Mouse (Mus musculus): ENCODE measurements around the gene Negr1.
"Not testable (repeated sequence)": the region's sequence is repeated elsewhere in the genome, so short reads cannot be mapped to it uniquely, and the experiment has no call there.

Negr1 gene

DNA sequence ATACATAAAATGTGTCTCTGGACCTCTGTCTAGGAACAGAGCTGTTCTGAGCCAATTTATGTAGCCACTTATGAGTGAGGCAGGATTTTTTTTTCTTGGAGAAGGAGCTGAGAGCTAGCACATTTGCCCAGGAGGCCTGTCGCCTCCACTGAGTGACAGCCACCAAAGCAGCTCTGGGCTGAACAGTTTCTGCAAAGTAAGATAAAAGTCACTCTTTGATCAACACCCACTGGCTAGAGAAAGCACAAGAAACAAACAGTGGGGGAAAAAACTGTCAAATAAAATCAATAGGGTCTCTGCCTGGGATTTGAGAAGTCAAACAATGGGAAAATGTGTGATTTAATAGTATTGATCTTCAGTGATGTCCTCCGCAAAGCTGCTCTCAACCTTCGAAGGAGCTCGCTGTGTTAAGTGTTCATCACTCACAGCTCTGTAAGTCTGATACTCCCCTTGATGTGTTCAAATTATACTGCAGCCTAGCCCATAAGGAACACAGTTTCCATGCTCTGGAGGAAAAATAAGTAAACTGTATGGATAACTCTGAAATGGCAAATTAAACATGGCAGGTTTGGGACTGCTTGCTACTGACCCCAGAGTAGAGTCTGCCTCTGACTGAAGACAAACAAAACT, 470.0 kb downstream of the Negr1 start:
- DNase-seq = no peak

DNA sequence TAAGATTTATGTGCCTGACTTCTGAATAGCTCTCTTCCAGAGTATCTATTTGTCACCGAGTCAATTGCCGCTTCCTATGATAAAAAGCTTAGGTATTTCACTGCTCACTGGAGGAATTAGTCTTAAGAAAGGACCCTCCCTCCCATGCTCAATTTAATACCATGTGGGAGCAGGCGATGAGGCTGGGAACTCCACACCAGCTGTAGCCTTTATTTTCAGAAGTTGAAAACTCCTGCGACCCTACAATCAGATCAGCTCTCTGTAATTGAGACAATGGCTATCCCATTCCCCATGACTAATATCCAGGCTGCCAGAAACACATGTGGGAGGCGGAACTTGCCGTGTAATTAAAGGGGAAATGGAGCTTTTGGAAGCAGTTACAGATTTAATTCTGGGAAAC, 474.4 kb downstream of the Negr1 start:
- DNase-seq = no peak

DNA sequence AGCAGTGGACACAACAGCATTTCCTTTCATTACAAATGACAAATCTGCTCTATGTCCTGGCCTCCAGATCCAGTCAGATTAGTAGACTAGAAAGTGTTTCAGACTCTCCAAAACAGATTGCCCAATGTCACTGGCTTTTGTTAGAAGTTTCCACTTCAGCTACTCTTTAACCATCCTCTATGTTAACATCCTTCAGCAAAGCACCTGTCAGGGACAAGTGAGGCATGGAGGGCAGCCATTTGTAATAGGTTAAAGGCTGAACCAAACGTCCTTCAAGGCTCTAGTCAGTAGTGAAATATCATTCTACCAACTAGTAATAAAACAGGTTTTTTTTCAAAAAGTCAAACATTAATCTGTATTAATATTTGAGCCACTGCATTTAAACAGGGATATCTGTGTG, 475.0 kb downstream of the Negr1 start:
- no peak for DNase-seq

DNA sequence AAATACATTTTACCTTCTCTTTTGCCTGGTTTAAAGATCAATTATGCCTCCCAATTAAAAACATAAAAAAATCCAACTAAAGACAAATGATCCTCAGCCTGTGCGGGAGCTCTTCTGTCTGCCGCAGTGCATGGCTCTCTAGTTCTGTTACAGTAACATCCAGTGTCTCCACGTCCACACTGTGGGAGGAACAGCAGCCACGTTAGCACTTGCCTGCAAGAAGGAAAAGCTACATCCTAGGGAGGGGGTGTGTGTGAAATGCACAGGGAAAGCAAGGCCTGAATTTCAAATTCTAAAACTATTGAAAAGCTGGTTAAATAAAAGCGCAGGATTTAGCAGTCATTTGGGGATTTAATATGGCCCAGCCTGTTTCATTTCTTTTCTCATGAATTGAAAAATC, 479.0 kb downstream of the Negr1 start:
- DNase-seq = no peak

DNA sequence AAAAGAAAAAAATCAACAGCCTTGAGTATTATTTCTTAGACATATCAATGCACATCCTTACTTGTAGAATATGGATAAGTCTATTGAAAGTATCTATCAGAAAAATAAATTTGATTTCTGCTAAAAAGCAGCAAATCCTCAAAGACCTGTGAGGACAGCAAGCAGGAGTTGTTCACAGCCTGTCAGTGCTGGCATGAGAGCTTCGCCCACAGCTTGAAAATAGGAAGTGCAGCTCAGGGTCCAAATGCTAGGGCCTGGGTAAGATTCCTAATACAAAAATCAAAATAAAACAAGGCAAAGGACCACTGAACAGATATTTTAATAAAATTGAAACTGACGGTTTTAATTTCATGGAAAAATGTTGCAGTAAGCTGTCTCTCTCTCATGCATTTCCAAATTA, 483.0 kb downstream of the Negr1 start:
- no peak for DNase-seq

DNA sequence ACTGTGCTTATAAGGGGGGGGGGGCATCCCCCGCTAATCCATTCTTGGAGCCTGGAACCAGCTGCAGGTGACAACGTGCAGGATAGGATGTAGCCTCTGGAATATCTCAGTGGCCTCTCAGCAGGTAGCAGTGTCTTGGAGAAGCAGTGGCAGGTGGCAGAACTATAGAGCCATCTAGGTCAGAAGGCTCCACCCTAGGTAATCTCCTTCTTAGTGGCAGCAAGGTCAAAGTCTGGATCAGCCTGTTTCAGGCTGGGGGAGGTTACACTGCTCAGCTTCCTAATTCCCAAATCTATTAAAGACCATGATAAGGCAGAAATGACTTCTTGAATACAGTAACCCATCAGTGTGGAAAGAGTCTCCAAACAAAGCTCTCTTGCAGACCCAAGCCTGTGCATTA, 502.8 kb downstream of the Negr1 start:
- DNase-seq = not testable (repeated sequence)

DNA sequence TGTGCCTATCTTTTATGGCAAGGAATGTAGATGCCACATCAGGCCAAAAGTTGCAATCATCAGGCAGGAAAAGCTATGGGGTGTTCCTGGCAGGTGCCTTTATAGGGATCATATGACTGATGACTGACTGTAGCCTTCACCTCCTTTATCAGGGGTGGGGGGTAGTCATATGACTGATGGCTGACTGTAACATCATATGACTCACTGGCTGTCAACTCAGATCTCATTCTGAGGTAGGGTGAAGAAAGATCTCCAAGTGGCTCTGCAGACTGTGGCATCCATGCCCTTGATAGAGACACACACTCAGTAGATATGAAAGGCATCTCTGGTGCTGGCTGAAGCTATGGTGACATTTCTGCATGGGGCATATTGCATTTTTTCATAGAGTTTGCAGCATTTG, 504.7 kb downstream of the Negr1 start:
- DNase-seq = no peak

DNA sequence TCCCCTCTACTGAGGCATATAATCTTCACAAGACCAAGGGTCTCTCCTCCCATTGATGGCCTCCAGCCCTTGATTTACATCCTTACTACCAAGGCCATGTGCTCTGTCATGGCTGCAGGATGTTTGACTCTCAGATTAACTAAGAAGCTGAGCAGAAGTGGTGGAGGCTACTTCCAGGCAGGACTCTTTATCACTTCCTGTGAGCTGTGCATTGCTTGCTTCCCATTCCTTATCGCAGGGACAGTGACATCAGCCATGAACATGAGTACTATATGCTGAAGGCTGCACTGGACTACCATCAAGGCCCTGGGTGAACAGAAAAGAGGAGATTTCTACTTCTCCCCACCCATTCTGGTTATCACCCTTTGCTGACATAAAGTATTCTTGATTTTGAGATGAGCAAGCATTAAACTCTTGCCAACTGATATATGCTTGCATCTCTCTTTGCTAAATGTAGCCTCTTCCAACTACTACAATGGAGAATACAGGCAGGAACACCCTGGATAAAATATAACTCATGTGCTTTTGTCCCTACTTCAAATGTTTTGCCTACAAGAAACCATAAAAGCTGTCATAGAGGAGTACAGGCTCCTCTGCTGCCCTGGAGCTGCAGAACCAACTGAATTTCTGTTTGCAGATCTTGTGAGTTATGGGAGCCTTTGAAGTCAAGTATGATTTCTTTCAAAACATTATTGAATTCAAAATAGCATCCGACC, 517.8 kb downstream of the Negr1 start:
- DNase-seq = no peak

DNA sequence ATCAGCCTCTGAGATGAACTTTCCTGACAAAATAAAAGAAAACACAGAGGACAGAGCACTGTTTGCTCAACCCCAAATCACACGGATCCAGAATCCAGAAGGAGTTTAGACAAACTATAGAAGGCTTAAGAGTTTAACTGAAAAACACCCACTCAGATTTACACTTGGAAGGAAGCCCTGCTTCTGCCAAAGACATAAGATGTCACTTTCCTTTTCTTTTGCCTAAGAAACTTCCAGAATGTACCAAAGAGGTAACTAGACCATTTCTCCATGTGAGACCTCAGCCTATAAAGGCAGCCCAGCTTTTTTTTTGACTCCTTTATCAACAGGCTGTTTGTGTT, 518.3 kb downstream of the Negr1 start:
- no peak for DNase-seq

DNA sequence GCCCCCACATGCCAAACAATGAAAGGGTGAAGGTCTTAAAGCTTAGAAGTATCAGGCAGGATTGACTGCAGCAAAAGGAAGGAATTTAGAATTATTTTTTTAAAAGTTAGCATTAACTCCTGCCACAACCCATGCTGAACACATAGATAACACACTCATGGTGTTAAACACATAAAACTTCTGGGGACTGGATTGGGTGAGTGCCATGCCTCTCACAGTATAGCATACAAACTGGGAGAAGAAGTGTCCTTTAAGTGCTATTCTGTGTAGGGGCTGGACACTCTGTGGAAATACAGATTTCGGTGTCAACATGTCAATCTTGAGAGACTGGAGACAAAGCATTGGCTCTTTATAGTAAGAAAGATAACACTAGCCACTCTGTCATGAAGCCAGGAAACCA, 519.0 kb downstream of the Negr1 start:
- DNase-seq = no peak

DNA sequence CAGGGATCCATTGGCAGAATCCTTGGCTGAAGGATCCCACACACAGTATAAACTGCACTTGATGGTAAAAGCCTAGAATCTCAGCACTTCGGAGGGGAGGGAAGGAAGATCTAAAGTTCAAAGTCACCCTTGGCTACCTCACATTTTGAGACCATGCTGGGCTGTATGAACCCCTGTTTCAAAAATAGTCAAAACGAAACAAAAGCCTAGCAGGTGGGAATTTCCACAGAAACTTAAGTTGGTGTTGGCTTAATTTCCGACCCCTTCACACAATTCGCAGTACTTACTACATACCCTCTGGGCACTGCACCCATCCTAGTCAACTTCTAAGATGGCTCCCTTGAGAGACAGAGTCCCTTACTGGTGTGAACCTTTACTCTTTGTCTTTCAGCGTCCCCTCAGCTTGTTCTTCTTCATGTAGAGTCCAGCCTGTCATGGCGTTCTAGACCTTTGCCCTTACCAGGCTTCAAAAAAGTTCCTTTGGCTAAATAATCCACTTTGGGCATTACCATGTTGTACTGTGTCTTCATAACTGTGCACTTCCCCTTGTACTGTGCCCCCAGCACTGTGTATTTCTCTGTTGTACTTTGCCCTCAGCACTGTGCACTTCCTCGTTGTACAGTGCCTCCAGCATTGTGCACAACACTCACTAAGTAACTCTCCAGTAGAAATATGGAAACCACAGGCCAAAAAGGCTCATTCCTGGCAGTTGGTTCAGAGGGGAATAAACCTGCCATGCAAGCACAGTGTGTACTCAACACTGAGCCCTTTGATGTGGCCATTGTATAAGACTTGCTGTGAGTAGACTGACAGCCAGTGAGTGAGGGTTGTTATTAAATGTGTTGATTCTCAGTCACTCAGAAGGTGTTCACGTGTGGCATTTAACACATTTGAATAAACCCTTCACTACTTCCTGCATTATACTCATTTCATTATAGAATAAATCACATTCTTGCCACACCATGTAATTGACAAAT, 521.5 kb downstream of the Negr1 start:
- no peak for DNase-seq

DNA sequence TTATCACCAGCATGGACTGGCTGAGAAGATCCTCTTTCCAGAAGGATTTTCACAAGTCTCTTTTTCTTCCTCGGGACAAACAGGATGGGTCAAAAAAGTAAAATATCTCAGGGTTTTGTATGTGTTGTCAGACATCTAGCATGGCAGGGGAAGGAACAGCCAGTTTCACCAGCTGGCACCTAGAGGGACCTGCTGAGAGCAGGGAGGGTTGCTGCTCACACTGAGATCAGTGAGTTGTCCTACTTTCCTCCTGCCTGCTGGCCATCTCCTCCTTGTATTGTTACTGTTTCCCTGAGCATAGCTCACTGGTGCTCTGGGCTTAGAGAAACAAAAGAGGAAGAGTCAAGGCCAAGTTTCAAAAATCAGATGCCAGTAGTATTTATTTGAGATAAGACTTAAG, 523.6 kb downstream of the Negr1 start:
- no peak for DNase-seq

DNA sequence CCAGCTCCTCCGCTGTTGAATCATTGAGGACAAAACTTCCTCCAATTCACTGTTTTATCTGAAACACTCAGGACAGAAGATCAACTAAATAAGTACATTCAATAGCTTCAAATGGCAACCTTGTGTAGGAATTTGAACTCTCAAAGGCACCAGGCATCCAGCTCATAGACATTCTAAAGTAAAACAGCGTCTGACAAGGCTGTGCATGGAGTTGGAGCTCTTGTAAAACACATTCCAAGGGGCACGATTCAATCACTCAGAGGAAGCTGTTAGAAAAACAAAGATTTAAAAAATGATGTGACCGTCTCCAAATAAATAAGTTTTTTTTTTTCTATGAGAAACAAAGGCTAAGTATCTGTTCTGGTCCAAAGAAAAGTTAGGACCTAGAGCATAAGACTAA, 528.5 kb downstream of the Negr1 start:
- no peak for DNase-seq

DNA sequence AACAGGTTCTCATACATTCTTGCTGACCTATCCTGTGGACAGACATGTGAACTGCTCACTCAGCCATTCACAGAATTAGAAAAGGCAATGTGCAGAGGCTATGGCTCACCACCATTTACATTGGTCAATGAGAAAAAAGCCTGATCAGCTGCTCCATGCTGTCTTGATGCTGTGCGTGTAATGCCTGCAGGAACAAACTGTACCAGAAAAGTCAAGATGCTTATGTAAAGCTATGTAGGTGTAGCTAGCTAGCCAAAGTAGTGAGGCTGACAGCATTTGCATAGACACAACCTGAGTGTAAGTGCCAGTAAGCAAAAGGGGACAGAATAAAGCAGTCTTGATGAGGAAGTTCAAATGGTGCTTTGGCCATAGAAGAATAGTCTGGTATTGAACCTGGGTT, 534.7 kb downstream of the Negr1 start:
- no peak for DNase-seq

DNA sequence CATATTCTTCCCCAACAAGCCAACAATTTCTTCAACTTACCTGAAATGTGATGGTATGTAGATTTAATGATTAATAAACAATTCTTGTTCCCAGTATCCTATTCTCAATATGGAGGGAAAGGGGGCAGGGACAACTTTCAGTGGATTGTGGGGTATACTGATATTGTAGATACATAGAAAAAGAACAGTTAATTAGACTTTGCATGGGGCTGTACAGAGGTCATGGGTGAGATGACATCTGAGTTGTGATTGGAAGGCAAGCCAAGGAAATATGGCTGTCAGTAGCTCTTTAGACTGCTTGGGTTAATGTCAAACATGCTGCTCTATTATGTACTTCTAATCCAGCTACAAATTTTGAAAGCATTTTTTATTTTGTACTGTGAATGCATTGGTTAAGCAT, 535.9 kb downstream of the Negr1 start:
- no peak for DNase-seq

DNA sequence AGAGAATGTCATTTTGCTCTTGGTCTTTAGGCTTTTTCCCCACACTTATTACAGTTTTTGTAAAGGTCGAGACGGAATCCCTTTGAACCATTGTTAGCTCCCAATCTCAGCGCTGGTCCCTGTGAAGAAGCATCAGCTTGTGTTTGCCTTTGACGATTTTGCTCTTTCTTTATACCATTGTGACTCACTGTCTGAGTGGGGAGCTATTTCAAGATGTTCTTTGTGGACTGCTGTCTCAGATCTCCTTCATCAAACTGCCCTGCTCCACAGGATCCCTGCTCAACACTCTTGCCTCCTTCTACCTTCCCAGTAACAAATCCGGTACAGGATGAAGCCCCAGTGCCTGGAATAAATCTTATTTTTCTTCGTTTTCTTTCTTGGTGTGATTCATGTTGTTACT, 536.8 kb downstream of the Negr1 start:
- no peak for DNase-seq

DNA sequence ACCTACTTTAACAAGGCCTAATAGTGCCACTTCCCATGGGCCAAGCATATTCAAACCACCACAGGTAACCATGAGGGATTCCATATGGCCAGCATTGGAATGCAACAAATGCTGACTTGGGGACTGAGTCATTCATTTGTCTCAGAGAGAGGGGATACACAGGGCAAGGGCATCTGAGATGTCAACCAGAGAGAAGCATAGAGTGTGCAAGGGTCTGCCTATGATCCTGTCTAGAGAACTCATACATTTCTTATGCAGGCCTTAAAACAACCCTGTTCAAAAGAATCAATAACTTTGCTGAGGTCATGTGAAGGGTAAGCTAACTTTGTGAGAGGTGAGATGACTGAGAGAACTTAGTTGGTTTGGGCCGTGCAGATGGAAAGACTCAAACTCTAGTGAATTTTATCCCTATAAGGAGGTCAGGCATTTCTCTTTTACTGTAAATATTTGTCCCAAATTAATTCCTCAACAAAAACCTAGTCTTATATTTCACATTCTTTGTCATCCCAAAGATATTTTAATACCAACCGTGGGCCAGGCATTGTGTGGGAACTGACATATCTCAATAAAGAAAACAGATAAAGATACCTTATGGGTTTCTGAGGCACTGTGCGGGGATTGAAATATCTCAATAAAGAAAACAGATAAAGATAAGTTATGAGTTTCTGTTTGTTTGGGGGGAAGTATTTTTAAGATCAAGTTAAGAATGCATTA, 543.4 kb downstream of the Negr1 start:
- no peak for DNase-seq

DNA sequence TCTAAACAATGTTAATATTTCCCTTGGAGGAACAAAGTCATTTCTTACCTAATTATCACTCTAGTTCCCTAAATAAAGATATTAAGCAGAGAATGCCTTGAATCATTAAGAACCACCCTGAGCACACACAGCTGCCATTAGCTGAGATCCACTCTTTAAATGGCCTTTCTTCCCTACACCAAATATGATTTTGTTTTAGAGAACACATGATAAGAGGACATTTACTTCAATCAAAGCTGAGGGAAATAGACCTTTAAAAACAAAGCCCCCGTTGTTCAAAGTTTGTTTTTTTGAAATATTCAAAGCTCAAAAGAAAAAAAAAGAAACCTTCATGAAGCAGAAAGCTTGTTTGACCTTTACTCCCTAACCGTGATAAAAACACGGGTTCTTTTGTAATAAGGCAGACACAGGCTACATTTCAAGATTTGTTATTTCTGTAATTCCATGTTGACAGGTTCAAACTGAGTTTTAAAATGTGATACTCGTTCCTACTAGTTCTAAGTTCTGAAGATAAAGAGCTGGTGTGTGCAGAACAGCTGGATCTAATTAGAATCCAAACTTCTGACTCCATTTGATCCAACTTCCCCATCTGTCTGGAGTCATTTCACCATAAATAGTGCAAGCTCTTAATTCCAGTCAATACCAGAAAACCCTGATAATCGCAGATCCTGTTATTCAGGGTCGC, 544.1 kb downstream of the Negr1 start:
- DNase-seq = no peak

DNA sequence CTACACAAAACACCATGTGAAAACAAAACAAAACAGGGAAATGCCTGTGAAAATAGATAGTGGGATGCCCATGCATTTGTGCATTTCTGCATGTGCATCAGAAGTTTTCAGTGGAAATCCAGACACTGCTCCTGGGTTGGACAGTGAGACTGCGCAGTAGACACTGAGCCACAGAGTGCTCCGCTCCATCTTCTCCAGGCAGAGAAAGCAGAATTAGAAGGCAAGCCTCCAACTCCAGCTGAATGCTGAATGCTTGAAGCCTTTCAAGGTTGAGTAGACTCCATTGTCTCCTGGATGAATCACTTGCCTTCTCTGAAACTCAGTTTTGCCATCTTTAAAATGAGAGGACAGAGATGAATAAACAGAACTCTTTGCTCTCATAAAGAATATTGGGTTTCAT, 546.6 kb downstream of the Negr1 start:
- no peak for DNase-seq

DNA sequence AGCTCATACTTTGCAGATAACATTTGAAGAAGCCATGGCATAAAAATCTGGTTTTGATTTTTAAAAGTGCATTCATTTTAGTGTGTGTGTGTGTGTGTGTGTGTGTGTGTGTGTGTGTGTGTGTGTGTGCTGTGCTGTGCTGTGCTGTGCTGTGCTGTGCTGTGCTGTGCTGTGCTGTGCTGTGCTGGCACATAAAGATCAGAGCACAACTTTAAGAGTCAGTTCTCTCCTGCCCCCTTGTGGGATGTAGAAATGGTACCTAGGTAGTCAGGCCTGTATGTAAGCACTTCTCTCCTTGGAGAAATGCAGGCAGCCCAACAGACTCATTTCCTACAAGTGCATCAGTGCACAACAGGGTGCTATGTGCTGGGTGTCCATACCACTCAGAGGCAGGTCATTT, 547.7 kb downstream of the Negr1 start:
- DNase-seq = peak; percentile 73

DNA sequence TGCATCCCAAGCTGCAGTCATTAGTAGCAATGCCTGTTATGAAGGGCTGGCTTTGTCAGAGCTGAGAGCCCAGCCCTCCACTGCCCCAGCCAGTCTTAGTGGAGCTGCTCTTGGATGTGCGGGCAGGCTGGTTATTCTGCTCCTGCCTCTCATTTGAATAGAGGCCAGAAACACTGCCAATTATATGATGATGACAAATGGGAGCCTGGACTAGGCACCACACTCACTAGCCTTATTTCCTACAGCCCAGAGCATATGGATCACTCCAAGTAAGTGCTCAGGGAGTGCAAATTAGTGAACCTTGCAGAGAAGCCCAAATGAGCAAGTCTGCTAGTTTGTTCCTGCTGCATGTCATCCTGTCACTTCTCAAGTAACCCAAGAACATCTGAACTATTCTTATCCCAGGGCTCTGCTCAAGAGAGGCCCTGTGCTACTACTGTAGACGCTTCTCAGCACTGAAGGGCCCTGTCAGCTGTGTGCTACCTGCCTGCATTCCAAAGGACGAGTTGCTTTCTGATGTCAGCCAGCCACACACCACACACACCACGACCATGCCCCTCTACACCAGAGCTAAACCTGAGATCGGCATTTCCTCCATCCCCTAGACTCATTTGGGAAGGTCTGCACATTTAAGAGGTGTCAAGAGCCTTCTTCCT, 553.6 kb downstream of the Negr1 start:
- no peak for DNase-seq

DNA sequence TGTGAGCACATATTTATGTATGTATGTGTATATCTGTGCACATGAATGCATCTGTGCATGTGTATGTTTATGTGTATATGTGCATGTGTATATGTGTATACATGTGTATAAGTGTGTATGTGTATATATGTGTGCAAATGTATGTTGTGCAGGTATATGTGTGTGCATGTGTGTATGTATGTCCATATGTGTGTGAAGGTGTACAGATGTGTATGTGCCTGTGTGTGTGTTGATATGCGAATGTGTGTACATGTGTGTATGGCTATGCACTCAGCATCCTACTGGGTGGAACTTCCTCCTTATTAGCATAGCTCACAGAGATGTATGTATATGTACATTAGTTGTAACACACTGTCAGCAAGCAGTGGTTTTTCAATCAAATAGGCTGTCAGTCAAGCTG, 554.4 kb downstream of the Negr1 start:
- no peak for DNase-seq

All from kidney, postnatal 10 days (tissue).